Comparison of ENCODE assay signal across 15 mouse cellular contexts in the genomic region with DNA sequence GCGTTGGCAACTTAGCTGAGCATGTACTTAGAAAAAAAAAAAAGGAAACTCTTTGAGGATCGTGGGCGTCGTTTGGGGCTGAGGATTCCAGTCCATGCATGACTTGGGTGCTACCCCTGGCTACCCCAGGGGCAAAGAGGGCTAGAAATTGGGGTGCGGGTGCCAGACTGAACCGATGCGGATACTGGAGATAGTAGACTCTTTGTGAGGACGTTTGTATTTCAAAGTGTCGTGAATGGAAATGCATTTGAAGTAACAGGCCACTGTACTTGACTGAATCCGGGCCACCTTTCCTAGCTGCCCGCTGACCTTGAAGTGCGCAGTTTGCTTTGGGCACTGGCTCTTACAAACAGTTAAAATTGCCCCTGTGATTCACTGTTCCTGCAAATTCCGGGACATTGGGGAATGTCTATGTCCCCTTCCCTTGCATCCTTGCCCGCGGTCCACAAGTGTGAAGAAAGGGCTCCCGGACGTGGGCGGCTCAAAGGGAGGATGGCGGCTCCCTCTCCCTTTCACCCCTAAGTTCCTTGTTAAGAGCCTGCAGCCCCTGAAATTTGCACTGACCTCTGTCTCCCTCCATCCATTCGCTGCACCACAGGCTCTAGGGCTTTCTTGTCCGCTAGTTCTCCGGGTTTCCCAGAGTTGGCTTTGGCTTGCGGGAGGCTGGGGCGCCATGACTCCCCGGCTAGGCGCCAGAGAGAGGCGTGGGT. TPM values are rescaled to one million over a fixed set of nuclear protein-coding genes. Genes with fewer than 3 reads are reported as not detected.
A peak's percentile ranks its signal among the peaks of the same experiment; 100 is the strongest.
DNase-seq lines count a peak whose midpoint lies in the region; ATAC-seq lines count a peak whose summit lies in the region.
"Had no signal": no experiment of that assay in that cellular context is flagged by ENCODE, and none has a peak within 500 bp of the region (broad histone marks: within the 10 kb centered on the region; RNA-seq: fewer than 3 reads in every experiment).

No protein-coding gene starts in this region.

- H3K4me1 ChIP-seq in kidney, embryonic 14.5 days (ENCODE audit: control insufficient read depth, insufficient read depth, low read length) = 0 out of 2 replicates have a peak, but pooled peaks cover 3% of the 10 kb centered on the region
- H3K4me1 ChIP-seq in intestine, embryonic 15.5 days (replicated peaks) = peaks cover 14% of the 10 kb centered on the region
- peaks cover 24% of the 10 kb centered on the region for H3K4me1 ChIP-seq in limb, embryonic 15.5 days
- peaks cover 8% of the 10 kb centered on the region for H3K4me1 ChIP-seq in forebrain, embryonic 15.5 days

- peak overlapping the region; percentile 92 for H3K9ac ChIP-seq in kidney, embryonic 14.5 days (ENCODE audit: low read depth, low read length)
- H3K9ac ChIP-seq in intestine, embryonic 15.5 days = no peak overlapping the region
- H3K9ac ChIP-seq in limb, embryonic 15.5 days = peak overlapping the region; percentile 34
- no peak overlapping the region for H3K9ac ChIP-seq in forebrain, embryonic 15.5 days (replicated peaks)
- H3K9ac ChIP-seq: embryonic facial prominence, embryonic 15.5 days; liver, embryonic 15.5 days had no signal

- H3K9me3 ChIP-seq in kidney, embryonic 14.5 days (ENCODE audit: control insufficient read depth, low read length) = no peaks in the 10 kb centered on the region
- no peaks in the 10 kb centered on the region for H3K9me3 ChIP-seq in intestine, embryonic 15.5 days
- no peaks in the 10 kb centered on the region for H3K9me3 ChIP-seq in limb, embryonic 15.5 days
- no peaks in the 10 kb centered on the region for H3K9me3 ChIP-seq in forebrain, embryonic 15.5 days
- H3K9me3 ChIP-seq: embryonic facial prominence, embryonic 15.5 days; liver, embryonic 15.5 days had no signal

- H3K27me3 ChIP-seq in kidney, embryonic 14.5 days (ENCODE audit: control insufficient read depth, insufficient read depth, low read length) = peaks cover 10% of the 10 kb centered on the region; the same call in 1 of the 2 replicates
- peaks cover 83% of the 10 kb centered on the region for H3K27me3 ChIP-seq in intestine, embryonic 15.5 days (replicated peaks)
- H3K27me3 ChIP-seq in limb, embryonic 15.5 days = peaks cover 72% of the 10 kb centered on the region
- H3K27me3 ChIP-seq in forebrain, embryonic 15.5 days = peaks cover 97% of the 10 kb centered on the region
- H3K27me3 ChIP-seq: CH12.LX had no signal

- under 1% methylated on average over 27 of the region's 27 CpGs for WGBS in kidney, embryonic 14.5 days
- WGBS in intestine, embryonic 15.5 days = 2% methylated on average over 27 of the region's 27 CpGs
- WGBS in limb, embryonic 15.5 days = 4% methylated on average over 27 of the region's 27 CpGs
- WGBS in forebrain, embryonic 15.5 days = 1% methylated on average over 27 of the region's 27 CpGs

- peaks cover 2% of the 10 kb centered on the region; the same call in 1 of the 2 replicates for H3K36me3 ChIP-seq in kidney, embryonic 14.5 days (ENCODE audit: control insufficient read depth, insufficient read depth, low read length)
- H3K36me3 ChIP-seq in intestine, embryonic 15.5 days = no peaks in the 10 kb centered on the region
- no peaks in the 10 kb centered on the region; the same call in 1 of the 2 replicates for H3K36me3 ChIP-seq in limb, embryonic 15.5 days
- H3K36me3 ChIP-seq in forebrain, embryonic 15.5 days = no peaks in the 10 kb centered on the region
- H3K36me3 ChIP-seq: embryonic facial prominence, embryonic 15.5 days; liver, embryonic 15.5 days had no signal

- no peak for ATAC-seq in kidney, embryonic 14.5 days (ENCODE audit: low FRiP score, low TSS enrichment)
- ATAC-seq in intestine, embryonic 15.5 days = no peak
- ATAC-seq in limb, embryonic 15.5 days (ENCODE audit: insufficient number of reproducible peaks, low FRiP score, low TSS enrichment, low read depth) = no peak
- no peak for ATAC-seq in granulocyte monocyte progenitor cell, adult 5-6 weeks (replicated peaks; ENCODE audit: poor library complexity, severe bottlenecking)
- no peak for ATAC-seq in forebrain, embryonic 15.5 days (replicated peaks)
- ATAC-seq: midbrain, embryonic 16.5 days had no signal

- peak overlapping the region; percentile 85 for H3K4me3 ChIP-seq in kidney, embryonic 14.5 days (ENCODE audit: low read length)
- H3K4me3 ChIP-seq in intestine, embryonic 15.5 days (replicated peaks) = peak overlapping the region; percentile 20
- peak overlapping the region; percentile 42 for H3K4me3 ChIP-seq in limb, embryonic 15.5 days
- no peak overlapping the region for H3K4me3 ChIP-seq in forebrain, embryonic 15.5 days
- H3K4me3 ChIP-seq: embryonic facial prominence, embryonic 15.5 days; left cerebral cortex, adult 2 months; liver, embryonic 15.5 days had no signal

- H3K27ac ChIP-seq in kidney, embryonic 14.5 days (ENCODE audit: low read depth, low read length) = peak overlapping the region; percentile 94
- H3K27ac ChIP-seq in intestine, embryonic 15.5 days = no peak overlapping the region
- peak overlapping the region; percentile 78 for H3K27ac ChIP-seq in limb, embryonic 15.5 days
- no peak overlapping the region for H3K27ac ChIP-seq in forebrain, embryonic 15.5 days (replicated peaks)
- H3K27ac ChIP-seq: embryonic facial prominence, embryonic 15.5 days; left cerebral cortex, adult 2 months; liver, embryonic 15.5 days had no signal

- DNase-seq in kidney, adult 9 months = no peak
- DNase-seq in ZHBTc4 (ENCODE audit: low read depth, low spot score) = peak; percentile 35

- H3K4me2 ChIP-seq in kidney, embryonic 14.5 days (replicated peaks; ENCODE audit: low read depth, low read length) = peak overlapping the region; percentile 85
- no peak overlapping the region; the same call in 1 of the 2 replicates for H3K4me2 ChIP-seq in intestine, embryonic 15.5 days (replicated peaks)
- H3K4me2 ChIP-seq in limb, embryonic 15.5 days = peak overlapping the region; percentile 49
- H3K4me2 ChIP-seq in forebrain, embryonic 15.5 days (replicated peaks) = no peak overlapping the region
- H3K4me2 ChIP-seq: embryonic facial prominence, embryonic 15.5 days; liver, embryonic 15.5 days had no signal

RNA-seq across cellular contexts. Expression of a gene that starts 4.6 kb away (rescaled TPM):
- polyA plus RNA-seq in kidney, embryonic 14.5 days (2014; fragmentation: Nextera tagmentation; extraction: Ambion mirVana) = 45.1 and 45.9 TPM in 2 replicates
- polyA plus RNA-seq in intestine, embryonic 15.5 days (2015; fragmentation: Nextera tagmentation; extraction: Ambion mirVana) = 4.8 and 7.9 TPM in 2 replicates
- polyA plus RNA-seq in limb, embryonic 15.5 days (2015; fragmentation: Nextera tagmentation; extraction: Ambion mirVana) = 12.4 and 14.5 TPM in 2 replicates
- total RNA-seq in granulocyte monocyte progenitor cell, adult 5-6 weeks (2014; fragmentation: Nextera tagmentation) = not detected in 2 replicates
- not detected in 2 replicates for total RNA-seq in granulocyte monocyte progenitor cell, adult 5-6 weeks (2017)
- polyA plus RNA-seq in forebrain, embryonic 15.5 days (2015; fragmentation: Nextera tagmentation; extraction: Ambion mirVana) = not detected in 2 replicates
- total RNA-seq: CH12.LX; heart, postnatal 25 days; left cerebral cortex, adult 2 months had no signal
- polyA plus RNA-seq: liver, embryonic 15.5 days; midbrain, embryonic 16.5 days; stomach, embryonic 14.5 days had no signal

RNA-seq across cellular contexts. Expression of a gene that starts 7.8 kb away (rescaled TPM):
- polyA plus RNA-seq in kidney, embryonic 14.5 days (2014; fragmentation: Nextera tagmentation; extraction: Ambion mirVana) = 54.5 and 56.2 TPM in 2 replicates
- 1.2 and 2.3 TPM in 2 replicates for polyA plus RNA-seq in intestine, embryonic 15.5 days (2015; fragmentation: Nextera tagmentation; extraction: Ambion mirVana)
- polyA plus RNA-seq in limb, embryonic 15.5 days (2015; fragmentation: Nextera tagmentation; extraction: Ambion mirVana) = 7.1 and 10.3 TPM in 2 replicates
- total RNA-seq in granulocyte monocyte progenitor cell, adult 5-6 weeks (2014; fragmentation: Nextera tagmentation) = not detected in 2 replicates
- total RNA-seq in granulocyte monocyte progenitor cell, adult 5-6 weeks (2017) = not detected in 2 replicates
- polyA plus RNA-seq in forebrain, embryonic 15.5 days (2015; fragmentation: Nextera tagmentation; extraction: Ambion mirVana) = not detected in 2 replicates
- total RNA-seq: adrenal gland, postnatal 10 days; CH12.LX; heart, postnatal 25 days; left cerebral cortex, adult 2 months had no signal
- polyA plus RNA-seq: embryonic facial prominence, embryonic 15.5 days; liver, embryonic 15.5 days; midbrain, embryonic 16.5 days; stomach, embryonic 14.5 days had no signal

RNA-seq across cellular contexts. Expression of a gene that starts 10.4 kb away (rescaled TPM):
- 36.2 and 47.9 TPM in 2 replicates for polyA plus RNA-seq in kidney, embryonic 14.5 days (2014; fragmentation: Nextera tagmentation; extraction: Ambion mirVana)
- 4.4 and 5.9 TPM in 2 replicates for polyA plus RNA-seq in intestine, embryonic 15.5 days (2015; fragmentation: Nextera tagmentation; extraction: Ambion mirVana)
- polyA plus RNA-seq in limb, embryonic 15.5 days (2015; fragmentation: Nextera tagmentation; extraction: Ambion mirVana) = 7.1 TPM in 2 replicates
- total RNA-seq in granulocyte monocyte progenitor cell, adult 5-6 weeks (2014; fragmentation: Nextera tagmentation) = not detected in 2 replicates
- not detected in 2 replicates for total RNA-seq in granulocyte monocyte progenitor cell, adult 5-6 weeks (2017)
- polyA plus RNA-seq in forebrain, embryonic 15.5 days (2015; fragmentation: Nextera tagmentation; extraction: Ambion mirVana) = not detected in 2 replicates
- total RNA-seq: CH12.LX; left cerebral cortex, adult 2 months had no signal
- polyA plus RNA-seq: liver, embryonic 15.5 days; midbrain, embryonic 16.5 days had no signal

RNA-seq across cellular contexts. Expression of a gene that starts 12.3 kb away (rescaled TPM):
- 6.2 and 7.2 TPM in 2 replicates for polyA plus RNA-seq in kidney, embryonic 14.5 days (2014; fragmentation: Nextera tagmentation; extraction: Ambion mirVana)
- polyA plus RNA-seq in intestine, embryonic 15.5 days (2015; fragmentation: Nextera tagmentation; extraction: Ambion mirVana) = 0.45 and 1.1 TPM in 2 replicates
- polyA plus RNA-seq in limb, embryonic 15.5 days (2015; fragmentation: Nextera tagmentation; extraction: Ambion mirVana) = 27.0 and 30.6 TPM in 2 replicates
- not detected in 2 replicates for total RNA-seq in granulocyte monocyte progenitor cell, adult 5-6 weeks (2014; fragmentation: Nextera tagmentation)
- total RNA-seq in granulocyte monocyte progenitor cell, adult 5-6 weeks (2017) = not detected in 2 replicates
- polyA plus RNA-seq in forebrain, embryonic 15.5 days (2015; fragmentation: Nextera tagmentation; extraction: Ambion mirVana) = not detected in 2 replicates
- total RNA-seq: adrenal gland, postnatal 10 days; CH12.LX; heart, postnatal 25 days; left cerebral cortex, adult 2 months had no signal
- polyA plus RNA-seq: embryonic facial prominence, embryonic 15.5 days; liver, embryonic 15.5 days; midbrain, embryonic 16.5 days; stomach, embryonic 14.5 days had no signal

RNA-seq across cellular contexts. Expression of a gene that starts 17.3 kb away (rescaled TPM):
- polyA plus RNA-seq in kidney, embryonic 14.5 days (2014; fragmentation: Nextera tagmentation; extraction: Ambion mirVana) = 45.0 and 45.2 TPM in 2 replicates
- polyA plus RNA-seq in intestine, embryonic 15.5 days (2015; fragmentation: Nextera tagmentation; extraction: Ambion mirVana) = 4.2 and 5.1 TPM in 2 replicates
- 5.9 and 7.3 TPM in 2 replicates for polyA plus RNA-seq in limb, embryonic 15.5 days (2015; fragmentation: Nextera tagmentation; extraction: Ambion mirVana)
- total RNA-seq in granulocyte monocyte progenitor cell, adult 5-6 weeks (2014; fragmentation: Nextera tagmentation) = not detected in 2 replicates
- not detected in 2 replicates for total RNA-seq in granulocyte monocyte progenitor cell, adult 5-6 weeks (2017)
- polyA plus RNA-seq in forebrain, embryonic 15.5 days (2015; fragmentation: Nextera tagmentation; extraction: Ambion mirVana) = 0.10 TPM in 1 of 2 replicates, not detected in the other
- total RNA-seq: left cerebral cortex, adult 2 months had no signal
- polyA plus RNA-seq: midbrain, embryonic 16.5 days had no signal

Comparison
In these comparisons a context has a peak if more than half of its experiments do, and no peak if none do; other contexts are left out.
1. H3K27ac ChIP-seq: peak in kidney, embryonic 14.5 days (single experiment) and limb, embryonic 15.5 days (single experiment); none in intestine, embryonic 15.5 days (single experiment) and forebrain, embryonic 15.5 days (single experiment).
2. H3K4me2 ChIP-seq: peak in kidney, embryonic 14.5 days (single experiment) and limb, embryonic 15.5 days (single experiment); none in intestine, embryonic 15.5 days (single experiment) and forebrain, embryonic 15.5 days (single experiment).
3. H3K9ac ChIP-seq: peak in kidney, embryonic 14.5 days (single experiment) and limb, embryonic 15.5 days (single experiment); none in intestine, embryonic 15.5 days (single experiment) and forebrain, embryonic 15.5 days (single experiment).